Mouse (Mus musculus) heart, adult 18-20 months (tissue): Measurements from ENCODE around the gene Irf9. TPM values are rescaled to one million over a fixed set of nuclear protein-coding genes. Genes with fewer than 3 reads are reported as not detected.

ENCODE experiments used
- DNase-seq, 2 experiments: peaks; one replicate each; pipeline ENCODE4 v3.0.0; 2021 to 2022; ENCODE audit warnings: mixed read lengths in 1 of 2
- long read RNA-seq, 2 experiments: library from polyadenylated mRNA; stranded (forward); transcript quantifications; one replicate each; pipeline ENCODE4 v2.0.0; 2021
- total RNA-seq, 2 experiments: library from RNA; stranded (reverse); gene quantifications; 2 replicates each; pipeline ENCODE4 v1.2.3; 2021

Gene Irf9
- total RNA-seq: 10 to 100 TPM in 1 of 2 experiments, 1 to 10 TPM in 1; 8.9 to 11.0 TPM
- long read RNA-seq, experiment 1, transcript Irf9-202 (9 exons, 2,459 nt): major isoform, 10 of 14 reads
- long read RNA-seq, experiment 1, partial matches to known transcripts: 1 of 14 reads
- long read RNA-seq, experiment 1, other reads (novel, unspliced or antisense): 2 of 14 reads
- long read RNA-seq, experiment 2, partial matches to known transcripts: 1 of 2 reads
- long read RNA-seq, experiment 2, other reads (novel, unspliced or antisense): 0 of 2 reads

DNA sequence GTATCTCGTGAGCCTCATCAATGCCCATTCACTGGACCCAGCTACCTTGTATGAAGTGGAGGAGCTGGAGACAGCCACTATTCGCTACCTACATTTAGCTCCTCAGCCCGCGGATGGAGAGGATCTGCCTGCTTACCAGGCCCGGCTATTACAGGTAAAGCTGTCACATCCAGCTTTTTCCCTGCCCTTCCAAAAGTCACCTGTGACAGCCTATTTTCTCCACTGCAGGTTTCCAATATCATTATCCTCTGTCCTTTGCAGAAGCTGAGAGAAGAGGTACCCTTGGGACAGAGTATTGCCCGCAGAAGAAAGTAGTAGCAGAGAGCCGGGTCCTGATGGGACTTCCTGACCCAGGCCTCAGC lies at the start of gene Irf9:
Gene Irf9, plus strand, starts transcription at position 301 of the 362 bp plus-strand sequence.
- no peak for DNase-seq

DNA sequence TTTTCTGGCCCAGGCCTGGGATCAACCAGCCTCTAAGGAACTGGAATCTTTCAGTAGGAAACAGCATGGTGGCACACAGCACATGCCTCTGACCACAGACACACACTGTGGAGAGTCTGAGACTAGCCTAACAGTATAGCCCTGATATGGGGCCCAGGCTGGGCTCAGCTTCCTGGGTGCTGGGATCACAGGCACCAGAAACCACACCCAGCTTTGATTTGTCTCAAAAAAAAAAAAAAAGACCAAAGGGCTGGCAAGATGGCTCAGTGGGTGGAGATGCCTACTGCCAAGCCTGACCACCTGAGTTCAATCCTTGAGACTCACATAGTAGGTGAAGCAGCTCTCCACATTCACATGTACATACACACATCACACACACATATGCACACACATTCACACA lies 48.7 kb upstream of the Irf9 start:
- no peak for DNase-seq

DNA sequence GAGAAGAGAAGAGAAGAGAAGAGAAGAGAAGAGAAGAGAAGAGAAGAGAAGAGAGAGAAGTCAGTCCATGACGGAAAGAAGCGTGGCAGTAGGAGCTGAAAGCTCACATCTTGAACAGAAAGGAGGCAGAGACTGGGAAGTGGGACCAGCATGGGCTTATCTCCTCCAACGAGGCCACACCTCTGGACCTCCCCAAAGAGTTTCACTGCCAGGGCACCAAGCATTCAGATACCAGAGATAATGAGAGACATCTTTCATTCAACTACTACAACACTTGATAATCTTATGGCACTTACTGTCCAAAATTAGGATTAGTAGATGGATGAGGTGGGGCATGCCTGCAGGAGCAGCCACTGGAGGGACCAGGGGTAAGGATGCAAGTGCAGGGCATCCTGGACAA lies 47.6 kb upstream of the Irf9 start:
- no peak for DNase-seq

DNA sequence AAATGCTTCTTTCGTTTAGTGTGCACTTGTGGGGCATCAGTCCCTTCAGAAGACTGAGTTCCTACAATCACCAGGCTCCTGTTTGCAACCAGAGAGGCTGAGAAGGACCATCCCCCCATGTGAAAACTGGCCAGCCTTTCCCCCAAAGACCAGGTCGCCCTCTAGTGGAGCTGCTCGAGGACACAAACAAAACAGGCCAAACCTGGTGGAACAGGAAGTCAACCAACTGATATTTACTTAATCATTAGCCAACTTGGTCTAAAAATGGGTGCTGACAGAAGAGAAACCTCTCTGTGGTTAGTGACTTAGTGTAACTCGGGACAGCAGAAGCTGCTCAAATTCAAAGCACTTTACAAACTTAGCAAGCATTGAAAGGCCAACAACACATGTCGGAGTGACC lies 46.4 kb upstream of the Irf9 start:
- DNase-seq: peak; percentile 87 to 92

DNA sequence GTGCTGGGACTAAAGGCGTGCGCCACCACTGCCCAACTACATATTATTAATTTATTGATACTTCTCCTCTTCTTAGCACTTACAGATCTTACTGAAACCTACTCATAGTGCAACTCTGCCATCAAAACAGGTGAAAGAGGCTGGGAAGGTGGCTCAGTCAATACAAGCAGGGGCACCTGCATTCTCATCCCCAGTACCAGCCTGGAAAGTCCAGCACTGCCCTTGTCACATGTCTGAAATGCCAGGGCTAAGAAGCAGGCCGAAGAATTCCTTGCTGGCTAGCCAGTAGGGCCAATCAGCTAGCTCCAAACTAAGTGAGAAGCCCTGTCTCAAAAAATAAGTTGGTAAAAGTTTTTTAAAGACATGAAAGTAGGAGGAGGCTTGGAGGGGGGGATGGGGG lies 45.8 kb upstream of the Irf9 start:
- DNase-seq: no peak

DNA sequence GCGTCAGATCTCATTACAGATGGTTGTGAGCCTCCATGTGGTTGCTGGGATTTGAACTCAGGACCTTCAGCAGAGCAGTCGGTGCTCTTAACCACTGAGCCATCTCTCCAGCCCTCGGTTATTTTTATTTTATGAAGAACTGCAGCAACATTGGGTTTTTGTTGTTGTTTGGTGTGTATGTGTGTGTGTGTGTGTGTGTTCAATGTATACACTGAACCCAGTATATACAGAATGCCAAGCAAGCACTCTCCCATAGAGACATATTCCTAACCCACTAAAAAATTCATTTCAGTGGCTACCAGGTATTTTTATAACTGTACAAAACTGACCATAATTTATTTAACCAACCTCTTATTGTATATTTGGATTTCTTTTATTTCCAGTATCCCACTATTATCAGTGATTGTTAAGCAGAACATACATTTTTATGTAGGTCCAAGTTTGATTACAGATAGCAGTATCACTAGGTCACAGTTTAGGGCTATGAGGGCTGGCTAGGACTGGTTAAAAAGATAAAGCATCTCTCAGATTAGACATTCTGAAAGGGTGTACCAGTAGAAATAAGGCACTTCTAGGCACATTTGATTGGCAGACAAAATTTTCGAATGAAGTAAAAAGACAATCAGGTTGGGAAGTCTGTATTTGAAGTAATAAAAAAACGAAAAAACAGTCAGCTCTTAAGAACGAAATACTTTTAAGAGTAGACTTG lies 44.5 kb upstream of the Irf9 start:
- DNase-seq: no peak

DNA sequence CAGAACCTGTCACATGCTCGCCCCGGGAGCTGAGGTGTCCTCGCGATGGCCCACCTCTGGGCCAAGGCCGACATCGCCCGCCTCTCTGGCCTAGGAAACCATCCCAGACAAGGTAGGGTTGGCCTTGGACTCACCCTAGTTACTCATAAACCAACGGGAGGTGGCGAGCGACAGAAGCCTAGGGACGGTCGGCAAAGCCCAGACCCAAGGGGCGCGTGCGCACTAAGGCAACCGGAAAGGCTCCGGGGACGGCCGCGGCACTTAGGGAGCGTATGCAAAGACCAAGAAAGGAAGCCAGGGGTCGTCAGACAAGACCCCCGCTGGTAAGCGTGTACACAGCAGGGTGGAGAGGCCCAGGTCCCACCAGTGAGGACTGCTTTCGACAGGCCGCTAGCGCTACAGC lies 43.6 kb upstream of the Irf9 start, which contains the start of gene Dcaf11:
Gene Dcaf11, plus strand, starts transcription at position 208 of the 403 bp plus-strand sequence.
- DNase-seq: peak; percentile 93 to 95

DNA sequence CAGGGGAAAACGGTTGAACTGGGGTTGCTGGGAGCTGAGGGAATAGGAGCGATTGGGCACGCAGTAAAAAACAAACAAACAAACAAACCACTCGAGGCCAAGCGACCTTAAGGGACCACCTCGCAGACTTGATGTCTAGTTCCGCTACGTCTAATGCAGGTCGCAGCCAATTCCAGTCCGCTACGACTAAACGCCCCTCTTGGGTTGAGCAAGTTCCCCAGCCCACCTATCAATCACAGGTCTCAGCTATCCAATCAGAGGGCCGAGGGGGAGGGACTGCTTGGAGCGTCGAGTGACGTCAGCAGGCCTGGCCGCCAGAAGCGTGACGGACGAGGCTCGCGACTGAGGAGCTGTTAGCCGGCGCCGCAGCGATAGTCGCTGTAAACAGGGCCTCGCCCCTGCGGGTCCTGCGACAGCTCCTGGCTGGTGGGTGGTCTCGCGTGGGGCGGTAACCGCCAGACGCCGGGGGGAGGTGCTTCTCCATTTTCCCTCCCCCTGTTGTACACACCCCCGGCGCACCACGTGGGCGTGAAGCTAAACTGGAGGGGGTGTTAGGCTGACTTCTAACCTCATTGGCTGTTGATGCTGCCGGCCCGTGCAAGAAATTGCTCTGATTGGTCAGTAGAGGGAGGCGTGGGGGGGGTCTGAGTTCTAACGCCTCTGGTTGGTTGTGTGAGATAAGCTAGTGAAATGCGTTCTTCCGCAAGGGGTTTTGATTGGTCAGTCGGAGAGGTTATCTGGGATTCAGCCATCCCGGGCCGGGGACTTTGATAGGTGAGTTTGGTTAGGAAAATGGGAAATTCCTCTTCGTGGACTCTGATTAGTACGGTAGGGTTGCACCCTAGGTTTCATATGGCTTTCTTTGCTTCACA lies 42.9 kb upstream of the Irf9 start, which contains the start of gene A730061H03Rik:
Gene A730061H03Rik, minus strand, starts transcription at position 205 of the 872 bp plus-strand sequence.
- peak; percentile 99 for DNase-seq

DNA sequence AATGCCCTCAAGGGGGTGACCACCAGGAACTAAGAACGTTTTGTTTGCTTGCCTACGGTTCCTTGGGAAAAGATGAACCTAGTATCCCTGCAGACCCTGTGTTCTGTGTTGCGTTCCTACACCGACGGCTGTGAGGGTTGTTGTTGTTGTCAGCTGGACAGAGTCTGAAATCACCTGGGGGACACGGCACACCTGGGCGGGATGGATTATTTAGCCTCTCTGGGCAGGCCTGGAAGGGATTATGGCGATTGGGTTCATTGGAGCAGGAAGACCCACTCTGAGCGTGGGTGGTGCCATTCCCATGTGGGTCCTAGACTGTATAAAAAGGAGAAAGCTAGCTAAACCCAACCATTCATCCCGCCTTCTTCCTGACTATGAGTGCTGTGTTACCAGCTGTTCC lies 41.5 kb upstream of the Irf9 start:
- no peak for DNase-seq

DNA sequence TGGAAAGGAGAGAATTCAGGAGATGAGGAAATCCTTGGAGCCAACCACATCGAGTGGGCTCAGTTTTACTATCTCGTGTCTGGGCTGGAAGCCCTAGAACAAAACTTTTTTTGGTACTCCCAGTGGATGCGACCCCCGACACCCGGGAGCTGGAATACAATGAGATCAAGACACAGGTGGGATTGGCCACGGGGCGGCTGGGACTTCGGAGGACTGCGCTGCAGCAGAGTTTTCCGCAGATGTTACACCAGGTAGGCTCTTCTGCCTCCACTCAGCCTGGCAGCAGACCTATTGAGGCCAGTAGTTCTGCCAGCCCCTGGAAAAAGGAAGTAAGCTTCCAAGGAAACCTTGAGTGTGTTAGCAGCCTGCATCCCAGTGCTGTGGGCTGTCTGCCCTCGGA lies 40.1 kb upstream of the Irf9 start:
- no peak for DNase-seq

DNA sequence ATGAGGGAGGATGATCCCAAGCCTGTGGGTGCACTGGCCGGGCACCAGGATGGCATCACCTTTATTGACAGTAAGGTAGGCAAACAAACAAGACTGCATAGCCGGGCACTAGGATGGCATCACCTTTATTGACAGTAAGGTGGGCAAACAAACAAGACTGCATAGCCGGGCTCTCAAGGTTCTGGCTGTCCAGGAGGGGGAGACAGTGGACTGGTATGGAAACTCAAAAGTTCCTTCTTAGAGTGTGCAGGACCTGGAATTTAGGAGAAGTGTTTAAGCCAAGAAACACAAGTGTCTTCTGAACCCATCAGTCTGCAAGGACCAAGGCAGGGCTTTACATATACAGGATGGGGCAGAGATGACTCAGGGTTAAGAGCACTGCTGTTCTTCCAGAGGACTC lies 37.6 kb upstream of the Irf9 start:
- no peak for DNase-seq

DNA sequence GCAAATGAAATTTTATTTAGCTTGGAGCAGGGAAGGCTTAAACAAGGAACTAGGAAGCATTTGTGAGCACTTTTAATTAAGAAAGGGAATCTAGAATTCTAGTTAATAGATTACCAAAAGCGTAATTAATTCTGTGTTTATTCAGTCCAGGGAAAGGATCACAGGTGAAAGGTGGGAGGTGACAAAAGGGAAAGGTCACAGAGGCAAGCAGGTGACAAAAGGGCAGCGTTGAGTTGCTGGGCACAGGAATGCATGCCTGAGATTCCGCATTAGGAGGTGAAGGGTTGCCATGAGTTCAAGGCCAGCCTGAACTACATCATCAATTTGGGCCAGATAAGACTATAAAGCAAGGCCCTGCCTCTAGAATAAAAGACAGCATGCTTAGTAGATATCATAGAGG lies 35.9 kb upstream of the Irf9 start:
- no peak for DNase-seq

DNA sequence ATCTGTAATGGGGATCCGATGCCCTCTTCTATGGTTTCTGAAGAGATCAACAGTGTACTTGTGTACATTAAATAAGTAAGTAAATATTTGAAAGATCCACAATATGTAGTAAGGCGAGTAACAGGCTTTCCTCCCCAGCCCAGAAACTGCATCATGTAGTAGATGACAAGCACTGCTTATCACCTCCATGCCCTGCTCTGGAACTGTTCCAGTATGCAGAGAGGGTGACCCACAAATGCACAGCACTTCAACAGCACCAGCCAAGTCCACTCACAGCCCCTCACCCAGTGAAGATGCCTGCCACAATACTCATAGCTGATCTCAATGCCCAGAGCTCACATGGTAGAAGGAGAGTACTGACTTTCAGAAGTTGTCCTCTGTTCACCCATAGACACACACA lies 32.8 kb upstream of the Irf9 start:
- no peak for DNase-seq

DNA sequence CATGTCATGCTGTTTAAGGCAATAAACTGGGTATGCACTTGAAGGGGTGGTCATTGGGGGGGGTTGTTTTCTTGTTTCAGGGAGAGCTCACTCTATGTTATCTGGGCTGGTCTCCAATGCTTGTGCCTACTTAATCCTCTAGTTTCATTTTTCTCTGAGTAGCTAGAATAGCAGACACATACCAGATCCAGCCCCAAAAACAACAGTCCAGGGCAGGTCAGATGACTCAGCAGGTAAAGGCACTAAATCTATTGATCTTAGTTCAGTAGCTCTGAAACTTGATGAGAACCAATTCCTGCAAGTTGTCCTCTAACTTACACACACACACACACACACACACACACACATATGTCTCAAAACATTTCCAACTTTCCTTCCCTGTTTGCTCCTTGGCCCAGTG lies 31.6 kb upstream of the Irf9 start:
- DNase-seq: no peak

DNA sequence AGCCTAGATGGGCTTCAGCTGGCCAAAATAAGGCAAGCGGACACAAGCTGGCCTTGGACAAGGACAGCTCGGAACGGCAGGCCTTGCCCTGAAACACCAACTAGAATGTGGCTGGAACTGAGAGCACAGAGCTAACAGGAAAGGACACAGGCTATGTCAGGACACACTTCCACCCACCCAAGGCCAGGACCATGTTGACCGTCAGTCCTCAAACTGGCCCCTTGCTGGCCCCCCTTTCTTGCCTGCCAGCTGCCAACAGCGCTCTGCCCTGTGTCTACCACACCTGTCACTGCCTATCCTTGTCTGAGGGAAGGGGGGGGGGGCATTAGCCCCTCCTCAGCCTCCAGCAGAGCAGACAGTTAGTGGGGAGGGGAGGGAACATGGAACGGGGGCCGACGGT lies 28.1 kb upstream of the Irf9 start, which contains the start of gene Fitm1:
Gene Fitm1, plus strand, starts transcription at position 316 of the 400 bp plus-strand sequence.
- peak; percentile 62 to 78 for DNase-seq

DNA sequence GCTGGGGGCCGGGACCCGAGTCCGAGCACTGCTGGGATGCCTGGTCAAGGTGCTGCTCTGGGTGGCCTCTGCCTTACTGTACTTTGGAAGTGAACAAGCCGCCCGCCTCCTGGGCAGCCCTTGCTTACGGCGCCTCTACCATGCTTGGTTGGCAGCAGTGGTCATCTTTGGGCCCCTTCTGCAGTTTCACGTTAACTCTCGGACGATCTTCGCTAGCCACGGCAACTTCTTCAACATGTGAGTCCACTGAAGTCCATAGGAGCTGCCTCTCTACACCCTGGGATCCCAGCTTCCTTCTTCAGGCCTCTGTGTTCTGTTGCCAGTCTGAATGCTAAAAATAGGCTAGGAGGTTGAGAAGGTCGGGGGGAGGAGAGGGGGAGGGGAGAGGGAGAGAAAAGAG lies 27.7 kb upstream of the Irf9 start:
- DNase-seq: peak; percentile 51 to 55

DNA sequence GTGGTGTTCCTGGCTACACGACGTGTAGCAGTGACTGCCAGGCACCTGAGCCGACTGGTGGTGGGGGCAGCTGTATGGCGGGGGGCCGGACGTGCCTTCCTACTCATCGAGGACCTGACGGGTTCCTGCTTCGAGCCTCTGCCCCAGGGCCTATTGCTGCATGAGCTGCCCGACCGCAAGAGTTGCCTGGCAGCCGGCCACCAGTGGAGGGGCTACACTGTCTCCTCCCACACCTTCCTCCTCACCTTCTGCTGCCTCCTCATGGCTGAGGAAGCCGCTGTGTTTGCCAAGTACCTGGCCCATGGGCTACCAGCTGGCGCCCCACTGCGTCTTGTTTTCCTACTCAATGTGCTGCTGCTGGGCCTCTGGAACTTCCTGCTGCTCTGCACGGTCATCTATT lies 27.0 kb upstream of the Irf9 start:
- DNase-seq: peak in 1 of 2 experiments; percentile 41

DNA sequence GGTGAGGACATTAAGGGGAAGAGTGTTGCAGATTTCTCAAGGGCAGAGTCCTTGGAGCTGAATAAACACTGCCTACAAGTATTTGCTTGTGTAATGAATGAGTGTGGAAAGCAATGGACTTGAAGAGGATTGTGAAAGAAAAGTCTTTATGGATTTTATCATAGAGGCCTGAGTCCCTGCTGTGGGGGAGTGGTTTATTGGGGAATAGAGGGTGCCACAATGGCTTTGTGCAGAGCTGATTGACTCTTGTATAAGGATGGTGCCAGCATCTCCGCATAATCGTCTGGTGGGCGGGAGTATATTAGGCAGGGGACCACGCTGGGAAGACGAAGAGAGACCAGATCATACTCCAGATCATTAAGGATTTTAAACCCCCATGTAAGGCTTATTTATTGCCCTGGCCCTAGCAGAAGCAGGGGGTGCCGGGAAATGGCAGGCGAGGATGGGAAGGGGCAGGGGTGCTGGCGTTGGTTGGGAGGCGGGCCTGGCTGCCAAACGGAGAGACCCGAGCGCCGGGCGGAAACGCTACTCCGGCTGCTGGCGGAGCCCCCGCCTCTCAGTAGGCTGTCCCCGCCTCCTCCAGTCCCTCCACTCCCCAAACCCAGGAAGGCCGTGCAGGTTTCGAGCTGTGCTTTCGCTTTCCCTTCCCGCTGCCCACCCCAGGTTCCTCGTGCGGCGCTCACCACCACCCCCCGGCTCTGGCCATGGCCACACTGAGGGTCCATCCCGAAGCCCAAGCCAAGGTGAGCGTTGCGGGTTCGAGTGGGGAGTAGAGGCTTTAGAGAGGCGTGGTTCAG lies 25.3 kb upstream of the Irf9 start, which contains the start of gene Psme1:
Gene Psme1, plus strand, starts transcription at position 253 of the 797 bp plus-strand sequence.
- DNase-seq: peak; percentile 84 to 92

DNA sequence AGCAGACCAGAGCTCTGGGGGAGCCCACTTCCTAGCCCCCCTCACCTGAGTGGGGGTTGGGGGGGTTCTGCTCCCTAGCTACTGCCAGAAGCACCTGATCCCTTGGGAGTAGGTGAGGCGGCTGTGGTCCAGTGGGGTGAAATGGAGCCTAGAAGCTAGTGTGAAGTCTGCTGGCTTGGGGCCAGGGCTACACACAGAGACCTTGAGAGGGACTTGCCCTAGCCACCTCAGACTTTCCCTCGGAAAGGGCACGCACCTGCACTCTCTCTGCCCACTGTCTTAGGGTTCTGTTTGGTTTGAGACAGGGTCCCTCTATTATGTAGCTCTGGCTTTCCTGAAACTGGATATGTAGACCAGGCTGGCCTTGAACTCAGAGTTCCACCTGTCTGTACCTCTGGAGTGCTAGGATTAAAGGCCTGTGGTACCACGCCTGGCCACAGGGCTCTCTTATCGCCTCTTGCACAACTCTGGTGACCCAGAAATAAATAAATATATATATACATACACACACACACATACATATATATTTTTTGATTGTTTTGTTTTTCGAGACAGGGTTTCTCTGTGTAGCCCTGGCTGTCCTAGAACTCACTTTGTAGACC lies 24.6 kb upstream of the Irf9 start:
- DNase-seq: peak in 1 of 2 experiments; percentile 70

DNA sequence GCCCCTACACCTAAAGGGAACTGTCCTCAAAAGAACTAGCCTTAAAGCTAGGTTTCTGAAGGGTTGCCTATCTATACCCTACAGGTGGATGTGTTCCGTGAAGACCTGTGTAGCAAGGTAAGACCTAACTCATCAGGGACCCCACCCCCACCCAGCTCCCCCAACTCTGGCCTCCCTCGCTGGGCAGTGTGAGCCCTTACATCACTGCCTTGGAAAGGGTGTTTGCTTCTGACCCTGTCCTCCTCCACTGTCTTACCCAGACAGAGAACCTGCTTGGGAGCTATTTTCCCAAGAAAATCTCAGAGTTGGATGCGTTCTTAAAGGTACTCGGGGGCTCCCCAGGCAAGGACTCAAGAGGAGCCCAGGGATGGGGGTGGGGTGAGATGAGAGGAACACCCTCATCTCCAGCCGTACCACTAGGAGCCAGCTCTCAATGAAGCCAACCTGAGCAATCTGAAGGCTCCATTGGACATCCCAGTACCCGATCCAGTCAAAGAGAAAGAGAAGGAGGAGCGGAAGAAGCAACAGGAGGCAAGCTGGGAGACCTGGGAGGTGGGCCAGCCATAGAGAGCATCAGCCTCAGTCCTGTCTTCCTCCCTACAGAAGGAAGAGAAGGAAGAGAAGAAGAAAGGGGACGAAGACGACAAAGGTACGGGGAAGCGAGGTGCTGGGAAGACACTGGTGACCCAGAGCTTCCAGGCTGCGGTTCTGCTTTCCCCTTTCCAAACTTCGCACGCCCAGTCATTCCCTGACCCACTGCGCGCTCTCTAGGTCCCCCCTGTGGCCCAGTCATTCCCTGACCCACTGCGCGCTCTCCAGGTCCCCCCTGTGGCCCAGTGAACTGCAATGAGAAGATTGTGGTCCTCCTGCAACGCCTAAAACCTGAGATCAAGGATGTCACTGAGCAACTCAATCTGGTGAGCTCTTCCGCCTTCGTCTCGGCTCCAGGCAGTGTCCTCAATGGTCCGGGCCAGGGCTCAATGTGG lies 23.6 kb upstream of the Irf9 start:
- DNase-seq: no peak
